ENCODE assay signal across 9 mouse cellular contexts in the genomic region with DNA sequence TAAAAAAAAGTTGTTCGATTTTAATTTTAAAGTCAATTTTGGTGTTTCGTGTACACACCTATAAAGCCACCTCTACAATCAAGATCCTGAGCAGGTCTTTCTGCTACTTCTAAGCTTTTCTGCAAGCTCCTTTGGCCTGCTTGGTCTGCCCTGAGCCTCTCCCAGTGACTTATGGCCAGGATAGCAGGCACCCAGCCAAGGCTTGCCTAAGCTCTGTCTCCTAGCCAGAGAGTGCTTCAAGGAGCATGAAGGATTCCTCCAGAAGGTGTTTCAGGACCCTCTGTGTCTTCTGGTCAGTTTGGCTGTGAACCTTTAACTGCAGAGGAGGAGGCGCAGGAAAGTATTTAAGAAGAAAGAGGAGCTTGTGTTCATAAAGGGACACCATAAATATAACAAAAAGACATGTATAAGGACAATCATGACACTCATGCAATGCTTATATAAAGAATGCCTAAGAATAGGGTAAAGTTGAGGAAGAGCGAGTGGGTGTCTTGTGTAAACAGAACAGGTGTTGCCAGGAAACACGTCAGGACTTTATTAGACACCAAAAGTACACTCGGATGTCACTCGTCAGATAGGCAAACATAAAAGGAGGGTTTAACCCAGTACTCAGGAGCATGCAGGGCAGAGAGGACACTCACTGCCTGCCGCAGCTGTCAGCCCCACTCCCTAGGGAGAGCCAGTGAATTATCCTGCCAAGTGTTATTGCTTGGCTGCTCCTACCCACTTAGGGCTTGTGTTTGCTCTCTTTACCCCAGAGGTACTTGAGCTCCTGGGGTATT. TPM values are rescaled to one million over a fixed set of nuclear protein-coding genes. Genes with fewer than 3 reads are reported as not detected.
DNase-seq lines count a peak whose midpoint lies in the region; ATAC-seq and TF ChIP-seq lines count a peak whose summit lies in the region.
"Had no signal": no experiment of that assay in that cellular context is flagged by ENCODE, and none has a peak within 500 bp of the region (broad histone marks: within the 10 kb centered on the region; RNA-seq: fewer than 3 reads in every experiment).

No protein-coding gene starts in this region.

- no peak for TF ChIP-seq POLR2A in limb, embryonic 14.5 days (IDR thresholded peaks at IDR 0.05; ENCODE audit: borderline replicate concordance, extremely low read depth, insufficient read depth, insufficient read length)

- no peak overlapping the region for H3K4me3 ChIP-seq in limb, embryonic 14.5 days (replicated peaks; ENCODE audit: low read length)
- no peak overlapping the region for H3K4me3 ChIP-seq in limb, embryonic 10.5 days
- no peak overlapping the region for H3K4me3 ChIP-seq in gastrocnemius, adult 2 months
- no peak overlapping the region for H3K4me3 ChIP-seq in hindbrain, embryonic 15.5 days

- no peaks in the 10 kb centered on the region for H3K36me3 ChIP-seq in limb, embryonic 14.5 days (ENCODE audit: control insufficient read depth, insufficient read depth, low read length)
- H3K36me3 ChIP-seq in limb, embryonic 10.5 days, result no peaks in the 10 kb centered on the region
- H3K36me3 ChIP-seq in hindbrain, embryonic 15.5 days, result no peaks in the 10 kb centered on the region

- ATAC-seq in limb, embryonic 14.5 days (ENCODE audit: low FRiP score, low read depth), result peak; percentile 75
- peak; percentile 34; the same call in 1 of the 2 replicates for ATAC-seq in hindbrain, embryonic 15.5 days (ENCODE audit: low FRiP score, low read depth)

- no peak for TF ChIP-seq CTCF in gastrocnemius, adult 2 months (IDR thresholded peaks at IDR 0.05)

- DNase-seq in limb, embryonic 14.5 days (ENCODE audit: low spot score), result no peak
- no peak for DNase-seq in limb, embryonic 10.5 days (ENCODE audit: low spot score)
- DNase-seq in adrenal gland, postnatal 14 days, result peak; percentile 89
- DNase-seq in gastrocnemius, adult 2 months, result peak; percentile 90
- peak; percentile 64 for DNase-seq in lung, postnatal 14 days
- DNase-seq in thymus, adult 18-20 months, result no peak
- DNase-seq in left cerebral cortex, adult 11 months (ENCODE audit: low spot score), result no peak

- no peak overlapping the region for H3K4me2 ChIP-seq in limb, embryonic 14.5 days (replicated peaks; ENCODE audit: low read depth, low read length, severe bottlenecking)
- 0 out of 2 replicates have a peak overlapping the region, but pooled peaks have one; percentile 3 for H3K4me2 ChIP-seq in hindbrain, embryonic 15.5 days

- no peaks in the 10 kb centered on the region for H3K4me1 ChIP-seq in limb, embryonic 14.5 days (ENCODE audit: control insufficient read depth, insufficient read depth, low read length)
- H3K4me1 ChIP-seq in limb, embryonic 10.5 days, result peaks cover 12% of the 10 kb centered on the region
- peaks cover 14% of the 10 kb centered on the region for H3K4me1 ChIP-seq in hindbrain, embryonic 15.5 days (replicated peaks)

- no peaks in the 10 kb centered on the region for H3K9me3 ChIP-seq in limb, embryonic 14.5 days (ENCODE audit: control insufficient read depth, low read length)
- no peaks in the 10 kb centered on the region for H3K9me3 ChIP-seq in limb, embryonic 10.5 days (replicated peaks)
- H3K9me3 ChIP-seq in hindbrain, embryonic 15.5 days, result no peaks in the 10 kb centered on the region

- intact Hi-C loops in gastrocnemius, adult 2 months (cut with DNase I), result loop anchor here (2.0 kb wide), 1 partner anchor 85 kb away; a partner anchor contains a TSS

- 62% methylated on average over 8 of the region's 8 CpGs for WGBS in limb, embryonic 14.5 days
- 72% methylated on average over 8 of the region's 8 CpGs for WGBS in limb, embryonic 10.5 days
- 49% methylated on average over 8 of the region's 8 CpGs for WGBS in hindbrain, embryonic 15.5 days

- H3K27me3 ChIP-seq in limb, embryonic 14.5 days (ENCODE audit: control insufficient read depth, insufficient read depth, low read length), result no peaks in the 10 kb centered on the region
- H3K27me3 ChIP-seq in limb, embryonic 10.5 days (ENCODE audit: low read depth, poor library complexity, severe bottlenecking), result no peaks in the 10 kb centered on the region
- H3K27me3 ChIP-seq in hindbrain, embryonic 15.5 days, result no peaks in the 10 kb centered on the region

- H3K27ac ChIP-seq in limb, embryonic 14.5 days (replicated peaks; ENCODE audit: low read depth, low read length), result no peak overlapping the region
- H3K27ac ChIP-seq in limb, embryonic 10.5 days, result no peak overlapping the region
- peak overlapping the region; percentile 87 for H3K27ac ChIP-seq in gastrocnemius, adult 2 months
- H3K27ac ChIP-seq in hindbrain, embryonic 15.5 days (replicated peaks), result peak overlapping the region; percentile 40; the same call in 1 of the 2 replicates

- no peak overlapping the region for H3K9ac ChIP-seq in limb, embryonic 14.5 days (ENCODE audit: low read depth, low read length, severe bottlenecking)
- no peak overlapping the region for H3K9ac ChIP-seq in hindbrain, embryonic 15.5 days

RNA-seq across cellular contexts. Expression of a gene that starts 27.6 kb away (rescaled TPM):
- not detected in 2 replicates for polyA plus RNA-seq in limb, embryonic 14.5 days (2012; rRNA removed)
- not detected in 2 replicates for polyA plus RNA-seq in limb, embryonic 14.5 days (2014; fragmentation: Nextera tagmentation; extraction: Ambion mirVana)
- polyA plus RNA-seq in limb, embryonic 10.5 days (2016; fragmentation: Nextera tagmentation; extraction: Ambion mirVana), result not detected in 2 replicates
- not detected in 2 replicates for total RNA-seq in adrenal gland, postnatal 14 days (2021)
- not detected for total RNA-seq in gastrocnemius, adult 2 months (2021)
- 0.22 and 0.24 TPM in 2 replicates for polyA plus RNA-seq in hindbrain, embryonic 15.5 days (2015; fragmentation: Nextera tagmentation; extraction: Ambion mirVana)
- polyA plus RNA-seq: limb, embryonic 11.5 days had no signal

RNA-seq across cellular contexts. Expression of a gene that starts 36.0 kb away (rescaled TPM):
- 0.08 and 0.10 TPM in 2 replicates for polyA plus RNA-seq in limb, embryonic 14.5 days (2012; rRNA removed)
- polyA plus RNA-seq in limb, embryonic 14.5 days (2014; fragmentation: Nextera tagmentation; extraction: Ambion mirVana), result 0.22 and 0.30 TPM in 2 replicates
- 0.46 and 0.50 TPM in 2 replicates for polyA plus RNA-seq in limb, embryonic 10.5 days (2016; fragmentation: Nextera tagmentation; extraction: Ambion mirVana)
- not detected in 2 replicates for total RNA-seq in adrenal gland, postnatal 14 days (2021)
- not detected for total RNA-seq in gastrocnemius, adult 2 months (2021)
- polyA plus RNA-seq in hindbrain, embryonic 15.5 days (2015; fragmentation: Nextera tagmentation; extraction: Ambion mirVana), result 0.16 and 0.30 TPM in 2 replicates

Comparison
In these comparisons a context has a peak if more than half of its experiments do, and no peak if none do; other contexts are left out.
1. DNase-seq: peak in adrenal gland, postnatal 14 days (single experiment), gastrocnemius, adult 2 months (single experiment) and lung, postnatal 14 days (single experiment); none in limb, embryonic 14.5 days (single experiment), limb, embryonic 10.5 days (single experiment), thymus, adult 18-20 months (0 of 2) and left cerebral cortex, adult 11 months (single experiment).
2. H3K27ac ChIP-seq: peak in gastrocnemius, adult 2 months (single experiment) and hindbrain, embryonic 15.5 days (single experiment); none in limb, embryonic 14.5 days (single experiment) and limb, embryonic 10.5 days (single experiment).